In genomic region chr1:92908664-92909063, GRCm38 (mm10) we compare ENCODE assay signal across 18 mouse cellular contexts. TPM values are rescaled to one million over a fixed set of nuclear protein-coding genes. Genes with fewer than 3 reads are reported as not detected.
"Had no signal": no experiment of that assay in that cellular context is flagged by ENCODE, and none has a peak within 500 bp of the region (broad histone marks: within the 10 kb centered on the region; RNA-seq: fewer than 3 reads in every experiment).

No protein-coding gene starts in this region.

- H3K27me3 ChIP-seq: intestine, embryonic 15.5 days; kidney, embryonic 15.5 days; limb, embryonic 15.5 days; stomach, embryonic 15.5 days had no signal

- DNase-seq: kidney, adult 11 months; kidney, adult 8-10 months; layer of hippocampus, adult 9-11 months; lung, adult 2 months; lung, postnatal 14 days; lung, postnatal 4 days; right cerebral cortex, adult 18-20 months; right cerebral cortex, postnatal 25 days had no signal

- H3K27ac ChIP-seq: intestine, embryonic 15.5 days; kidney, embryonic 15.5 days; limb, embryonic 15.5 days; midbrain, embryonic 10.5 days had no signal

- H3K4me3 ChIP-seq: intestine, embryonic 15.5 days; layer of hippocampus, adult 2 months; limb, embryonic 15.5 days had no signal

- ATAC-seq: intestine, embryonic 15.5 days; liver, embryonic 12.5 days; midbrain, embryonic 13.5 days; midbrain, embryonic 16.5 days had no signal

- H3K9me3 ChIP-seq: intestine, embryonic 15.5 days; kidney, embryonic 15.5 days; limb, embryonic 15.5 days; liver, embryonic 12.5 days; midbrain, embryonic 10.5 days; midbrain, embryonic 13.5 days; stomach, embryonic 15.5 days had no signal

- H3K36me3 ChIP-seq: intestine, embryonic 15.5 days; kidney, embryonic 15.5 days; limb, embryonic 15.5 days; midbrain, embryonic 13.5 days; stomach, embryonic 15.5 days had no signal

- H3K9ac ChIP-seq: intestine, embryonic 15.5 days; kidney, embryonic 15.5 days; limb, embryonic 15.5 days; stomach, embryonic 15.5 days had no signal

RNA-seq across cellular contexts. Expression of gene Ankmy1, which starts 6.0 kb away (rescaled TPM):
- polyA plus RNA-seq: liver, embryonic 16.5 days had no signal
